Mouse (Mus musculus): Measurements from ENCODE around the gene Col9a1.

GRCm38 (mm10) chr1:24229552-24229951, 52.1 kb downstream of the Col9a1 start:
- TF ChIP-seq POLR2A (IDR thresholded peaks at IDR 0.05; ENCODE audit: extremely low read depth, insufficient read depth, low read length) (no peak), CTCF (IDR thresholded peaks at IDR 0.05; ENCODE audit: extremely low read depth, insufficient read depth, low read length) (no peak)
